Mouse (Mus musculus) CH12.LX (cell line): ENCODE measurements at regions not wholly inside any gene's neighbourhood (a gene's known extent, or its start where the extent isn't known, plus 50 kb on each side); places are given as distances from the start of the nearest gene placed in this dataset.

ENCODE experiments used
- DNase-seq: peaks from one replicate; pipeline ENCODE4 v3.0.0-alpha.2; 2013; ENCODE audit errors: extremely low read depth
- H3K27ac ChIP-seq: 2 replicates; pipeline ENCODE4 v1.5.1; 2012; ENCODE audit warnings: low read depth, mild to moderate bottlenecking, control low read depth, moderate library complexity; ENCODE audit not compliant: insufficient read depth
- H3K27me3 ChIP-seq: replicated peaks from 2 replicates; pipeline ENCODE3; 2012; ENCODE audit warnings: inconsistent platforms
- H3K36me3 ChIP-seq, 2 experiments: replicated peaks in 1 of 2; 2 replicates each; pipeline versions ENCODE3 to v1.6.1; 2012; ENCODE audit warnings: inconsistent platforms in 1 of 2, low read length in 1 of 2, mild to moderate bottlenecking in 1 of 2, mixed read lengths in 1 of 2, moderate library complexity in 1 of 2; ENCODE audit not compliant: control insufficient read depth in 1 of 2, insufficient read depth in 1 of 2
- H3K4me1 ChIP-seq, 2 experiments: 2 replicates each; pipeline ENCODE4 v1.6.1; 2012; ENCODE audit warnings: inconsistent platforms in 1 of 2, moderate library complexity in 1 of 2; ENCODE audit not compliant: insufficient read depth in 2 of 2, control insufficient read depth in 1 of 2
- H3K4me2 ChIP-seq: 2 replicates; pipeline ENCODE4 v1.6.1; 2012; ENCODE audit warnings: low read depth, mild to moderate bottlenecking, control low read depth; ENCODE audit not compliant: poor library complexity, insufficient read depth, severe bottlenecking
- H3K4me3 ChIP-seq, 3 experiments: fragments of 150-350 bp in 1 of 3; sonication (generic) in 1 of 3; replicated peaks in 1 of 3; 2 replicates each; pipeline versions ENCODE3 to v1.5.1; 2011 to 2012; ENCODE audit warnings: low read depth in 2 of 3, low read length in 2 of 3, mild to moderate bottlenecking in 2 of 3, moderate library complexity in 2 of 3, control low read depth in 1 of 3, improper control_type of control experiment in 1 of 3, inconsistent platforms in 1 of 3, mixed read lengths in 1 of 3; ENCODE audit not compliant: poor library complexity in 1 of 3
- H3K79me2 ChIP-seq: replicated peaks from 2 replicates; pipeline ENCODE4 v1.6.1; 2012; ENCODE audit warnings: mild to moderate bottlenecking, moderate library complexity; ENCODE audit not compliant: control insufficient read depth, poor library complexity, insufficient read depth, severe bottlenecking; ENCODE audit errors: extremely low read depth
- H3K9ac ChIP-seq: 2 replicates; pipeline ENCODE4 v1.6.1; 2012; ENCODE audit warnings: low read depth, mild to moderate bottlenecking, control low read depth, moderate library complexity; ENCODE audit not compliant: insufficient read depth
- H3K9me3 ChIP-seq: replicated peaks from 2 replicates; pipeline ENCODE3; 2012; ENCODE audit warnings: low read length, inconsistent platforms, mixed read lengths
- BHLHE40 ChIP-seq: IDR thresholded peaks from 2 replicates; pipeline ENCODE4 v1.6.1; 2011; ENCODE audit warnings: mild to moderate bottlenecking, low read depth, low read length, improper control_type of control experiment
- CHD1 ChIP-seq: IDR thresholded peaks from 2 replicates; pipeline ENCODE4 v1.6.1; 2012; ENCODE audit warnings: low read depth, low read length, improper control_type of control experiment, inconsistent platforms
- CHD2 ChIP-seq: IDR thresholded peaks from 2 replicates; pipeline ENCODE4 v1.6.1; 2011; ENCODE audit warnings: low read length, improper control_type of control experiment
- CTCF ChIP-seq, 2 experiments: IDR thresholded peaks in 1 of 2; conservative IDR thresholded peaks in 1 of 2; 2 replicates each; pipeline ENCODE4 v1.5.1; 2011 to 2012; ENCODE audit warnings: low read depth in 2 of 2, low read length in 2 of 2, improper control_type of control experiment in 1 of 2, inconsistent platforms in 1 of 2, mild to moderate bottlenecking in 1 of 2, moderate library complexity in 1 of 2
- E2F4 ChIP-seq: IDR thresholded peaks from 2 replicates; pipeline ENCODE4 v1.6.1; 2011; ENCODE audit warnings: low read depth, low read length, improper control_type of control experiment; ENCODE audit not compliant: insufficient replicate concordance
- ELF1 ChIP-seq: IDR thresholded peaks from 2 replicates; pipeline ENCODE4 v1.6.1; 2014; ENCODE audit warnings: low read depth, mild to moderate bottlenecking, inconsistent platforms, low read length, improper control_type of control experiment
- ETS1 ChIP-seq: conservative IDR thresholded peaks from 2 replicates; pipeline ENCODE4 v1.6.1; 2012; ENCODE audit warnings: low read depth, mild to moderate bottlenecking, inconsistent platforms, low read length, improper control_type of control experiment, moderate library complexity
- HCFC1 ChIP-seq: IDR thresholded peaks from 2 replicates; pipeline ENCODE4 v1.6.1; 2012; ENCODE audit warnings: low read depth, mild to moderate bottlenecking, inconsistent platforms, low read length, improper control_type of control experiment
- JUN ChIP-seq: IDR thresholded peaks from 2 replicates; pipeline ENCODE4 v1.6.1; 2011; ENCODE audit warnings: low read depth, mild to moderate bottlenecking, low read length, improper control_type of control experiment, moderate library complexity; ENCODE audit not compliant: insufficient read depth
- JUND ChIP-seq: conservative IDR thresholded peaks from 2 replicates; pipeline ENCODE4 v1.6.1; 2011; ENCODE audit warnings: low read depth, low read length, improper control_type of control experiment
- KAT2A ChIP-seq: IDR thresholded peaks from 2 replicates; pipeline ENCODE4 v1.6.1; 2012; ENCODE audit warnings: low read length, improper control_type of control experiment, inconsistent platforms; ENCODE audit not compliant: insufficient replicate concordance
- MAZ ChIP-seq: IDR thresholded peaks from 2 replicates; pipeline ENCODE4 v1.6.1; 2012; ENCODE audit warnings: low read depth, mild to moderate bottlenecking, inconsistent platforms, low read length, improper control_type of control experiment, moderate library complexity
- MXI1 ChIP-seq: IDR thresholded peaks from 2 replicates; pipeline ENCODE4 v1.6.1; 2011; ENCODE audit warnings: mild to moderate bottlenecking, low read depth, low read length, improper control_type of control experiment
- NELFE ChIP-seq: IDR thresholded peaks from 2 replicates; pipeline ENCODE4 v1.6.1; 2011; ENCODE audit warnings: low read depth, low read length, improper control_type of control experiment
- PAX5 ChIP-seq: IDR thresholded peaks from 2 replicates; pipeline ENCODE4 v1.6.1; 2012; ENCODE audit warnings: low read length, inconsistent platforms, mixed read lengths
- POLR2A ChIP-seq: IDR thresholded peaks from 2 replicates; pipeline ENCODE4 v1.6.1; 2011; ENCODE audit warnings: low read depth, mild to moderate bottlenecking, improper control_type of control experiment, low read length
- POLR2AphosphoS2 ChIP-seq: IDR thresholded peaks from 2 replicates; pipeline ENCODE4 v1.6.1; 2011; ENCODE audit warnings: low read depth, low read length, improper control_type of control experiment
- RAD21 ChIP-seq: IDR thresholded peaks from 2 replicates; pipeline ENCODE4 v1.6.1; 2011; ENCODE audit warnings: low read depth, mild to moderate bottlenecking, low read length, improper control_type of control experiment, moderate library complexity
- RCOR1 ChIP-seq: conservative IDR thresholded peaks from 2 replicates; pipeline ENCODE4 v1.6.1; 2012; ENCODE audit warnings: low read depth, mild to moderate bottlenecking, inconsistent platforms, low read length, improper control_type of control experiment
- SIN3A ChIP-seq: IDR thresholded peaks from 2 replicates; pipeline ENCODE4 v1.6.1; 2012; ENCODE audit warnings: low read length, improper control_type of control experiment, inconsistent platforms
- TBP ChIP-seq: conservative IDR thresholded peaks from 2 replicates; pipeline ENCODE4 v1.6.1; 2011; ENCODE audit warnings: low read depth, low read length, improper control_type of control experiment
- TCF12 ChIP-seq: IDR thresholded peaks from 2 replicates; pipeline ENCODE4 v1.6.1; 2014; ENCODE audit warnings: low read depth, mild to moderate bottlenecking, inconsistent platforms, low read length, improper control_type of control experiment
- UBTF ChIP-seq: IDR thresholded peaks from 2 replicates; pipeline ENCODE4 v1.6.1; 2012; ENCODE audit warnings: low read depth, mild to moderate bottlenecking, inconsistent platforms, low read length, improper control_type of control experiment, moderate library complexity
- USF1 ChIP-seq: IDR thresholded peaks from 2 replicates; pipeline ENCODE4 v1.6.1; 2014; ENCODE audit warnings: low read depth, mild to moderate bottlenecking, inconsistent platforms, low read length, improper control_type of control experiment
- USF2 ChIP-seq: conservative IDR thresholded peaks from 2 replicates; pipeline ENCODE4 v1.6.1; 2011; ENCODE audit warnings: low read depth, low read length, improper control_type of control experiment
- ZC3H11A ChIP-seq: IDR thresholded peaks from 2 replicates; pipeline ENCODE4 v1.6.1; 2012; ENCODE audit warnings: low read depth, mild to moderate bottlenecking, inconsistent platforms, low read length, improper control_type of control experiment
- ZKSCAN1 ChIP-seq: IDR thresholded peaks from 2 replicates; pipeline ENCODE4 v1.6.1; 2012; ENCODE audit warnings: low read depth, inconsistent platforms, low read length, improper control_type of control experiment, borderline replicate concordance
- ZNF384 ChIP-seq: IDR thresholded peaks from 2 replicates; pipeline ENCODE4 v1.6.1; 2012; ENCODE audit warnings: low read depth, low read length, improper control_type of control experiment, inconsistent platforms
- dilution Hi-C: fragments of 300-500 bp; cut with MboI; formaldehyde crosslinking; loops from 2 replicates; pipeline ENCODE4 v1.14.3; 2020; ENCODE audit warnings: low sequenced_read_pairs; ENCODE audit not compliant: extremely low pct_unique_long_range_greater_than_20kb, extremely low pct_ligation_motif_present
- in situ Hi-C: fragments of 300-500 bp; cut with MboI; formaldehyde crosslinking; loops from 3 replicates; pipeline ENCODE4 v1.14.3; 2019; ENCODE audit warnings: low sequenced_read_pairs, low pct_ligation_motif_present, low pct_unique_long_range_greater_than_20kb, mixed read lengths

DNA sequence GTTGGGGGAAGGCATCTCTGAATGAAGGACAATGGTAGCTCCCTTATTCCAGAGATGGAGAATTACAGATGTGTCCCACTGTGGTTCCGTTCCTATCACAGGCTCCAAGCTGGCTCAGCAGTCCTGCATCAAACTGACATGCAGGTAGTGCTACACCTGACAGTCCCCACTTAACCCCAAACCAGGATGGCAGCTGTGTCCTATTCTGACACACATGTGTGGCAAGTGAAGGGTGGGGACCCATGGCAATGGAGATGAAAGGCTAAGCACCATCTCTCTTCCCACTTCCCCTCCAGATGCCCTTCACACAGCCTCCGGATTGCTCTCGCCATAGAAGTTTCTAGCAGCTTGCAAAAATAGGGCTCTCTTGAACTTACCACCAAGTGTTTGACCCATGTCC is 153.2 kb upstream of the Mocs1 start:
- Histone ChIP-seq H3K4me3 (no peak overlapping the region), H3K27me3 (no peaks in the 10 kb centered on the region), H3K4me2 (no peak overlapping the region), H3K9ac (no peak overlapping the region), H3K36me3 (no peaks in the 10 kb centered on the region), H3K9me3 (peaks cover 87% of the 10 kb centered on the region), H3K79me2 (no peaks in the 10 kb centered on the region), H3K27ac (no peak overlapping the region), H3K4me1 (no peaks in the 10 kb centered on the region)
- in situ Hi-C loops, result no loop called here
- DNase-seq, result no peak
- dilution Hi-C loops, result no loop called here
- TF ChIP-seq USF2 (no peak), USF1 (no peak), CTCF (conservative IDR thresholded peaks at IDR 0.05 in 1 of 2, IDR thresholded peaks at IDR 0.05 in 1 of 2; ENCODE audit: low read depth in 2 of 2, low read length in 2 of 2) (no peak), ETS1 (no peak), ZNF384 (no peak), POLR2A (no peak), UBTF (no peak), ELF1 (no peak), MXI1 (no peak), HCFC1 (no peak), POLR2AphosphoS2 (no peak), MAZ (no peak), RAD21 (no peak), E2F4 (no peak), TCF12 (no peak), BHLHE40 (no peak), PAX5 (no peak), CHD2 (no peak), JUND (no peak), SIN3A (no peak)

DNA sequence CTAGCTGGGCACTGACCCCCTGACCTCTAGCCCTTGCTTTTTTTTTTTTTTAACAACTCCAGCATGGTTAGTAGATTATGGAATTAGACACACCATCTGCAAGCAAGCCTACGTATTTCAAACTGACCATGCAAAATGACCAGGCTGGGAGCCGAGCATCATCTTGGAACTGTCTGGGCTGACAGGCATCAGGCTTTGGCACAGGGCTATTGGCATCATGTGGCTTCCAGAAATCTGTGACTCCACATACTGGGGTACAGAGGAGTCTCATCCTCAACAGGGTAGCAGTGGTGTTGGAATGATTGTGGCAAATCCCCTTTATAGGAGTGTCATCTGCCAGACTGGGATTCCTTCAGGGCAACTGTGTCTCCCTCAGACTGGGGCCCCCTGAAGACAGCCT is 152.7 kb upstream of the Mocs1 start:
- H3K9me3 ChIP-seq, result peaks cover 83% of the 10 kb centered on the region
- dilution Hi-C loops, result no loop called here
- TF ChIP-seq ZKSCAN1, result no peak
- TF ChIP-seq ZNF384, result no peak
- no peak for TF ChIP-seq JUN
- TF ChIP-seq RCOR1, result no peak
- no peak for TF ChIP-seq SIN3A
- no peak for TF ChIP-seq NELFE
- no peak for TF ChIP-seq HCFC1
- TF ChIP-seq ELF1, result no peak
- TF ChIP-seq CTCF (conservative IDR thresholded peaks at IDR 0.05 in 1 of 2, IDR thresholded peaks at IDR 0.05 in 1 of 2; ENCODE audit: low read depth in 2 of 2, low read length in 2 of 2), result no peak
- TF ChIP-seq CHD1, result no peak
- no peak for TF ChIP-seq ZC3H11A
- TF ChIP-seq TBP, result no peak
- no peak for TF ChIP-seq TCF12
- no peak for TF ChIP-seq KAT2A
- no peak overlapping the region for H3K27ac ChIP-seq
- no peaks in the 10 kb centered on the region for H3K4me1 ChIP-seq
- no peak overlapping the region for H3K4me3 ChIP-seq
- no peaks in the 10 kb centered on the region for H3K36me3 ChIP-seq
- no peak overlapping the region for H3K4me2 ChIP-seq
- H3K9ac ChIP-seq, result no peak overlapping the region
- no peaks in the 10 kb centered on the region for H3K79me2 ChIP-seq
- no peak for DNase-seq
- no peaks in the 10 kb centered on the region for H3K27me3 ChIP-seq
- in situ Hi-C loops, result no loop called here
